Mouse (Mus musculus) frontal cortex, postnatal 14 days (tissue): ENCODE data around the gene Cacnb2.

ENCODE experiments used
- DNase-seq, 2 experiments: peaks; one replicate each; pipeline ENCODE4 v3.0.0; 2022; ENCODE audit warnings: low spot score in 2 of 2

Cacnb2 gene

GRCm38 (mm10) chr2:14961493-14961892, 358.6 kb downstream of the Cacnb2 start:
- DNase-seq = no peak

- no peak for DNase-seq
These were observed 381.1 kb downstream of the Cacnb2 start for GRCm38 (mm10) chr2:14984029-14984428.

GRCm38 (mm10) chr2:14988451-14988850, 385.6 kb downstream of the Cacnb2 start:
- no peak for DNase-seq

DNA sequence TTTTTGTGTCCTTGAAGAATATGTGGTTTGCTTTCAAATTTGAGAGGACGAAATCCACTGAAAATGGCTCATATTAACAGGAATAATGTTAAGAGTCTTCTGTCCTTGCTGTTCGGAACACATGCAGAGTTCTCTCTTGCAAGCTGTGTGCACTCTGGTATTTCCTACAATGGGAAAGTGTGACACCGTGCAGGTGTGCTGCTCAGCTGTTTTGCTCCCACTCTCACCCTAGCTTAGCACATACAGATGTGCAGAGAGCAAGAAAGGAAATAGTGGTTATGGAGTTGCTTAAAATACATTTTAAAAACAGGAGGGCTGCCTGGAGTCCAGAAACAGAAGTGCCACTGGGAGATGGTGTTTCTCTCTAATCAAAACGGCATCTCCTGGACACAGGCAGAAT, 386.5 kb downstream of the Cacnb2 start:
- no peak for DNase-seq

DNA sequence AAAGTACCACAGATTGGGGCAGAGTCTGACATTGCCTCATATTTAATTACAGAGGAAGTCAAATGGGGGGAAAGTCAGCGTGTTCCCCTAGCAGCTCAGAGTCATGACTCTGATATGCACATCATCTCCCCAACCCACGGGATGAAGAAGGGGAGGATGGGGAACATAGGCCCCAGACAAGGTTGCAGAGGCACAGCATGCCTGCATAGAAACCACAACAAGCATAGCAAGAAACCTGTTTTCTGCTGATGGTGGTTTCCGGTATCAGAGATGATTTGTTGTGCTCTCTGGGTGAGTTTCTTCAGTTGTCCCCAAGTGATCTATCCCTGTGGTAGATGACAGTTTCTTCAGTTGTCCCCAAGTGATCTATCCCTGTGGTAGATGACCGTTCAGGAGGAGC, 389.6 kb downstream of the Cacnb2 start:
- DNase-seq = no peak

- DNase-seq = no peak
These were observed 393.1 kb downstream of the Cacnb2 start for GRCm38 (mm10) chr2:14996036-14996435.

DNA sequence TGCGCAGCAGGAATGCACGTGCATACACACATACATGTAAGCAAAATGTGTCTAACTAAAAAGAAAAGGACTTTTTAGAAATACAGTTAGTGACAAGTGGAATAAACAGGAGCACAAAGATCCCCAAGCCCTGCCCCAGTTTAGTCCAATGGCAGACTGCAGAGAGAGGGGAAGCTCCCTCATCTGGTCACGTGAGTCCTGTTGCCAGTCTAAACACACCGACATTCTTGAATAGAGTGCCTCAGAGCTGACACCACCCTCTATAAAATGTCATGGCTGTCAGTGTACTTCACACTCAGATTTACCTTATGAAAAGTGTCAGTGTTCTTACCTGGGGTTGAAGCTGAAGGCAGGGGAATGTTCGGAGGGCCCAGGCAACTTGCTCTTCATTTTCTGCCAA, 394.9 kb downstream of the Cacnb2 start:
- no peak for DNase-seq

DNA sequence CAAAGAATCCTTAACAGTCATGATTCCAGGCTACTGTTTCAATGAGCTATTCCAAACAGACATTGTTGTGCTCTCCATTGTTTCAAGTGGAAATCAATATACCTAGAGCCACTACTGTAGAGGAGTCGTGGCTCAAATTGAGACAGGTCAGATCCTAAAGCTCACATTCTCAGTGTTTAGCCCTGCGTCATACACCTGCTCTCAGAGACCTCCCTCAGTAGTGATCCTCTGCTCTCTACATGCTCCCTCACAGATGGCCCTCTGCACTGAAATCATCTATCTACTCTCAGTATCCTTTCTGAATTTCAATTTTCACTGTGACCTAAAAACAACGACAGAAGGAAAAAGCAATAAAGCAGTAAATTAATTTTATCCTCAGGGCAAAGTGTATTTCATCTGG, 404.6 kb downstream of the Cacnb2 start:
- no peak for DNase-seq

DNA sequence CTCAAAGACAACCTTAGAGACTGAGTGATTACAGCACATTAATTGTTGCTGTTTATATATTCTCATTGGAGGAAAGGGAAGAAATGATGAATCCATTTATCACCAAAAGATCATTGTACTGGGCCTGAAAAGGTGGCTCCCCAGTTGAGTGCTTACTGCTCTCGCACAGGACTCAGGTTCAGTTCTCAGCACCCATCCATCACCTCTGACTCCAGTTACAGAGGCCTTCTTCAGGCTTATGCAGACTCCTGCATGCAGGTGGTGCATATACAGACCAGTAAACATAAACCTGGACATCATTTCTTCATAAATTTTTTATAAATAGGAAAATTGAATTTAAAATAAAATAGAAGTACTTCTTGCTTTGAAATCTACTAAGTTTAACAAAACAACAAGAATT, 405.2 kb downstream of the Cacnb2 start:
- DNase-seq = no peak

- no peak for DNase-seq
These were observed 423.9 kb downstream of the Cacnb2 start for GRCm38 (mm10) chr2:15026817-15027216.

DNA sequence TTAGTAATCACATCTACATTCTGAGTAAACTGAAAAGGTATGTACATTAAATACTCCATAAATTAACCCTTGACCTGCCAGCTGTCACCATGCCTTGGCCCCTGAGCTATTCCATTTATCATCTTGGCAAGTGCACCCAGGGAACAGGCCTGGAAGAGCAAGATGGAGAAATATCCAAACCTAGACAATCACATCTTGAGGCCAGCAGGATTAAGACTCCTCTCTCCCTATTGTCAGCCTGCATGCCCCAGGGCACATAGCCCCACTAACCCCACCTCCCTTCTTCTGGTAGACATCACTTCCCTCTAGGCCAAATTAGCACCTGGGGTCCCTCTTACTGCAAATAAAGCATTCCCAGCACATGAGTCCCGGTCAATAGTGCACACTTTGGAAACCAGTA, 424.9 kb downstream of the Cacnb2 start:
- no peak for DNase-seq
